Mouse (Mus musculus): ENCODE data around the gene Vti1a.

Vti1a gene

GRCm38 (mm10) chr19:55378884-55379283, 62.8 kb downstream of the Vti1a start:
- DNase-seq (ENCODE audit: low spot score in 2 of 2): no peak

- DNase-seq (ENCODE audit: low spot score in 2 of 2): no peak
Measured at GRCm38 (mm10) chr19:55380764-55381163, 64.7 kb downstream of the Vti1a start.

- no peak for DNase-seq (ENCODE audit: low spot score in 2 of 2)
Measured at GRCm38 (mm10) chr19:55381343-55381742, 65.2 kb downstream of the Vti1a start.

GRCm38 (mm10) chr19:55382745-55383144, 66.7 kb downstream of the Vti1a start:
- DNase-seq (ENCODE audit: low spot score in 2 of 2): no peak

GRCm38 (mm10) chr19:55384634-55385033, 68.5 kb downstream of the Vti1a start:
- DNase-seq (ENCODE audit: low spot score in 2 of 2): no peak

GRCm38 (mm10) chr19:55389019-55389418, 72.9 kb downstream of the Vti1a start:
- DNase-seq (ENCODE audit: low spot score in 2 of 2): no peak

GRCm38 (mm10) chr19:55390323-55390722, 74.2 kb downstream of the Vti1a start:
- no peak for DNase-seq (ENCODE audit: low spot score in 2 of 2)

GRCm38 (mm10) chr19:55401638-55402037, 85.5 kb downstream of the Vti1a start:
- DNase-seq (ENCODE audit: low spot score in 2 of 2): no peak

GRCm38 (mm10) chr19:55408486-55408885, 92.4 kb downstream of the Vti1a start:
- DNase-seq (ENCODE audit: low spot score in 2 of 2): no peak

GRCm38 (mm10) chr19:55411415-55411814, 95.3 kb downstream of the Vti1a start:
- DNase-seq (ENCODE audit: low spot score in 2 of 2): no peak

- DNase-seq (ENCODE audit: low spot score in 2 of 2): no peak
Measured at GRCm38 (mm10) chr19:55411894-55412293, 95.8 kb downstream of the Vti1a start.

- no peak for DNase-seq (ENCODE audit: low spot score in 2 of 2)
Measured at GRCm38 (mm10) chr19:55414050-55414449, 98.0 kb downstream of the Vti1a start.

- no peak for DNase-seq (ENCODE audit: low spot score in 2 of 2)
Measured at GRCm38 (mm10) chr19:55418756-55419155, 102.7 kb downstream of the Vti1a start.

GRCm38 (mm10) chr19:55419961-55420360, 103.9 kb downstream of the Vti1a start:
- no peak for DNase-seq (ENCODE audit: low spot score in 2 of 2)

GRCm38 (mm10) chr19:55421816-55422215, 105.7 kb downstream of the Vti1a start:
- peak; percentile 74 to 86 for DNase-seq (ENCODE audit: low spot score in 2 of 2)

GRCm38 (mm10) chr19:55422311-55423064, 106.4 kb downstream of the Vti1a start:
- DNase-seq (ENCODE audit: low spot score in 2 of 2): no peak

- no peak for DNase-seq (ENCODE audit: low spot score in 2 of 2)
Measured at GRCm38 (mm10) chr19:55423065-55423716, 107.1 kb downstream of the Vti1a start.

- peak; percentile 80 to 83 for DNase-seq (ENCODE audit: low spot score in 2 of 2)
Measured at GRCm38 (mm10) chr19:55423952-55424351, 107.9 kb downstream of the Vti1a start.

GRCm38 (mm10) chr19:55424507-55424906, 108.4 kb downstream of the Vti1a start:
- no peak for DNase-seq (ENCODE audit: low spot score in 2 of 2)

- no peak for DNase-seq (ENCODE audit: low spot score in 2 of 2)
Measured at GRCm38 (mm10) chr19:55440306-55440705, 124.2 kb downstream of the Vti1a start.

GRCm38 (mm10) chr19:55443618-55444017, 127.5 kb downstream of the Vti1a start:
- DNase-seq (ENCODE audit: low spot score in 2 of 2): no peak

GRCm38 (mm10) chr19:55449084-55449483, 133.0 kb downstream of the Vti1a start:
- DNase-seq (ENCODE audit: low spot score in 2 of 2): no peak

- no peak for DNase-seq (ENCODE audit: low spot score in 2 of 2)
Measured at GRCm38 (mm10) chr19:55449506-55449905, 133.4 kb downstream of the Vti1a start.
